Mouse (Mus musculus) thymus, postnatal 4 days (tissue): ENCODE results near the gene Ercc2.
A peak's percentile ranks its signal among the peaks of the same experiment; 100 is the strongest.

Experiments
- DNase-seq: peaks from one replicate; pipeline ENCODE4 v3.0.0; 2021

Ercc2 gene

GRCm38 (mm10) chr7:19409753-19410152 lies 27.9 kb downstream of the Ercc2 start:
- no peak for DNase-seq

GRCm38 (mm10) chr7:19410766-19411344 lies 29.0 kb downstream of the Ercc2 start:
- no peak for DNase-seq

- no peak for DNase-seq
These were observed 30.0 kb downstream of the Ercc2 start for GRCm38 (mm10) chr7:19411783-19412182.

GRCm38 (mm10) chr7:19413525-19413924 lies 31.7 kb downstream of the Ercc2 start:
- DNase-seq: no peak

DNA sequence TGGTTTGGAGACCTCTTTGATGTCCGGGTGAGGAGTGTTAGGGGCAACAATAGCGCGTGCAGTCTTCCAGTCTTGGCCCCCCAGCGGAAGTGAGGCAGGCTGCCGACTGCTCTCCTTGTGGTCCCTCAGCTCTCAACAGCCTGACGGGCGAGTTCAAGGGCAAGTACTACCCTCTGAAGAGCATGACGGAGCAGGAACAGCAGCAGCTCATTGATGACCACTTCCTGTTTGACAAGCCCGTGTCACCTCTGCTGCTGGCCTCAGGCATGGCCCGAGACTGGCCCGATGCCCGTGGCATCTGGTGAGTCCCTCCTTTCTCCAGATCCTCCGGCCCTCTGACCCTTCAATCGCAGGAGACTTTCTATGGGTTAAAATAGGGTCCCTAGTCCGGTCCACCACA lies 34.8 kb downstream of the Ercc2 start:
- DNase-seq: peak; percentile 38

GRCm38 (mm10) chr7:19420121-19420520 lies 38.3 kb downstream of the Ercc2 start:
- DNase-seq: peak; percentile 53

DNA sequence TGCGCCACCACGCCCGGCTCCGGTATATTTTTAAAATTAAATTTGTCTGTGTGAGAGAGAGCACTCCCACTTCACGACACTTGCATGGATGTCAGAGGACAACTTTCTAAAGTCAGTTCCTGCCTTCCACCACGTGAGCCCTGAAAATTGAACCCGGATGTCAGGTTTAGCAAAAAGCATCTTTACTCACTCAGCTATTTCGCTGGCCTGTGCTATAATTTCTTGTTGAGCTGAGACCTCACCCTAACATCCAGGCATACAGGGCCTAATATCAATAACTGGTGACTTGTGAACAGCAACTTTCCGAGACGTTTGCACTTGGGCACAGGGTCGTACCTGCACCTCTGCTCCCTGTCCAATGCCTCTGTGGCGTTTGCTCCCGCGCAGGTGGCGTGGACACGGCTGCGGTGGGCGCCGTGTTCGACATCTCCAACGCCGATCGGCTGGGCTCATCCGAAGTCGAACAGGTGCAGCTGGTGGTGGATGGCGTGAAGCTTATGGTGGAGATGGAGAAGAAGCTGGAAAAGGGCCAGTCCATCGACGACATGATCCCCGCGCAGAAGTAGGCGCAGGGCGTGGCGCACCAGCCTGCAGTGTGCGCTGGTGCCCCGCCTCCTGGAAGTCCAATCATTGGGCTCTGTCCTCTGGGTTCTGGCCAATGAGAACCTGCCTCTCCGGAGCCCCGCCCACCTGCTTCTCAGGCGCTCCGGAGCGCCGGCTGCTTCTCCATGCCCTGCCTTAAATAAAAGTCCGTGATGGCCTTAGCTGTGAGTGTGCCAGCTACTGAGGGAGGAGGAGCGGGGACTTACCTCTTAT lies 39.2 kb downstream of the Ercc2 start:
- peak; percentile 94 for DNase-seq

- DNase-seq: no peak
These were observed 41.3 kb downstream of the Ercc2 start for GRCm38 (mm10) chr7:19423083-19423482.

DNA sequence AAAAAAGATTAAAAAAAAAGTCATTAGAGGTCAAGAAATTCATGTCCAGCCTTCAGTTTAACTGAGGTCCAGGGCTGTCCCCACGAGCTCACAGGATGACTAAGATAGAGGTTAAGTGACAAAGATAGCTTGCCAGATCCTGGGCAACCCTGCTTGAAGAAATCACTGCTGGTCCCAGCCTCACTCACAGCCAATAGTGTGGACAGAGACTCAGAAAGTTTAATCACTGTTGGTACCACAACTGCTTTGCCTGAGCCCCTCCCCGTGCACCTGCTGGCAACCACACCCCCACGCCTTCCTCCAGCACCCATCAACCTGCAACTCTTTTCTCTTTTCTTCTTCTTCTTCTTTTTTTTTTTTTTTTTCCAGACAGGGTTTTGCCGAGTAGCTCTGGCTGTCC lies 42.2 kb downstream of the Ercc2 start:
- no peak for DNase-seq

DNA sequence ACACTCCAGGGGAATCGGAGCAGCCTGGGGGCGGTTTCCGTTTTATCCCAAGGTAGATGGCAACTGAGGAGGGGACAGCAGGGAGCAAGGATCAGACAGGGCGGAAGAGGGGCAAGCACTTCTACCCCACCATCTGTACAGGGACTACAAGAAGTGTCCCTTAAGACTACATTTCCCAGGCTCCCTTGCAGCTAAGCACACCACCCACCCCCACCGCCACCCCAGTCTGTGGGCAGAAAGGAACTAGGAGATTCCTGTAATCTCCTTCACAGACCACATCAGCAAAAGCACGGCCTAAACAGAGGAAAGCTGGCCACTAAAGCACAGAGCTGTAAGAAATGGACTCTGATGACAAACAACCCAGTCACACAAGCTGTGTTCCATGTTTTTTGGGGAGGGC lies 44.5 kb downstream of the Ercc2 start:
- no peak for DNase-seq

GRCm38 (mm10) chr7:19426888-19427287 lies 45.1 kb downstream of the Ercc2 start:
- DNase-seq: no peak

DNA sequence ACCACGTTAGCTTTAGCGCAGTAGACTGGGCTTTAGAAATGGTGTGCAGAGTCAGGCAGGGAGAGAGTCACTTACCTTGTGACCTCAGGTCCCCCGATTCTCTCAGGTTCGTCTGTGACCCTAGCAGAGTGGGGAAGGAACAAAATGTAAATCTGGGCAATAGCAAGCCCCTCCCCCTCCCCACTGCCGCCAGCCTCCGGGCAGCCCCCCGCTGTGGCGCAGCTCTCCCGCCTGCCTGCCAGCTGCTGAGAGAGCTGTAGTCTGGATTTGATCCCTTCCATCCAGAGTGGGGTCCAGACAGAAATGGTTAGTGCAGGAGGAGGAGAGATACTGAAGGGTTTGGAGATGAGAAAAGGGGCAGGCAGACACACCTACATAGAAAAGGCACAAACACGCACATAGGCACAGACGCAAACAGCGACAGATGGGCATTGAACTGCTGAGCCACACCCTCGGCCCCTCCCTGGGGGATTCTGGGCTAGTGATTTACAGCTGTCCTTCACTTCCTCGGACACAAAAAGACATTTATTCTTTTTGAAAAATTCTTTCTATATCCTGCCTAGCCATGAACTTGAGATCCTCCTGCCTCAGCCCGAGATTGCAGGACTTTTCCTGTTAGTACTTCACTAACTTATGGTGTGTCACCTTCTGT lies 46.3 kb downstream of the Ercc2 start:
- no peak for DNase-seq

GRCm38 (mm10) chr7:19429726-19430125 lies 47.9 kb downstream of the Ercc2 start:
- peak; percentile 42 for DNase-seq

DNA sequence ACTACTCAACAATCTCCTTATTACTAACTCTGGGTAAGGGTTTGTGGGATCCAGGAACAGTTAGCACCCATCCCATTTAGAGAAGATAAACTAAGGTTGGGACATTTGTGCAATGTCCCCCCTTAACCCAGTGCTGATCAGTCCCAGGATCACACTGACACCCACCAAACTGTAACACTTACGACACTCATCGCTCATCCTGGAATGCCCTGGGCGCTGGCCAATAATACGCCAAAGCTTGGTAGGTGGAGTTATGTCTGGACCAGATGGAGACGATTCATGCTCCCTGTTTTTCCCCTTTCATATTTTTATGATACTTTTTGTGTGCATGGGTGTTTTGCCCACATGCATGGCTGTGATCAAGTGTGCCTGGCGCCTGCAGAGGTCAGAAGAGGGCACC lies 48.6 kb downstream of the Ercc2 start:
- DNase-seq: no peak

- peak; percentile 44 for DNase-seq
These were observed 50.7 kb downstream of the Ercc2 start for GRCm38 (mm10) chr7:19432475-19432874.

- DNase-seq: no peak
These were observed 54.5 kb downstream of the Ercc2 start for GRCm38 (mm10) chr7:19436276-19436675.

DNA sequence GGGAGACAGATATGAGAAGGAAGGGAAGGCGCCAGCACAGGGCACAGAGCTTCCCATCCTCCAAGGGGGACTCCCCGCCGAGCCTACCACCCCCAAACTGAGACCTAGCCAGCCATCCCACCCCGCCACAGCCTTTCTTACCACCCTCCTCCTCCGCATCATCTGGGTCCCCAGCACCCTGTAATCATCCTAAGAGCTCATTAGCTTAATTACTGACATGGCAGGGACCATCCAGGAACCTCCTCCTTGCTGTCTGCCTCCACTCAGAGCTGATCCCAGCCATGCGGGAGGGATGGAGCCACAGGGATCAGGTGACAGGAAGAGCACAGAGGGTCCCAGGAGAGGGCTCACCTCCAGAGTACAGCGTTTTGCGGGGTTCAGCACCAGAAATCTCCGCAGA lies 55.2 kb downstream of the Ercc2 start:
- DNase-seq: no peak

GRCm38 (mm10) chr7:19441448-19442091 lies 59.8 kb downstream of the Ercc2 start:
- no peak for DNase-seq

DNA sequence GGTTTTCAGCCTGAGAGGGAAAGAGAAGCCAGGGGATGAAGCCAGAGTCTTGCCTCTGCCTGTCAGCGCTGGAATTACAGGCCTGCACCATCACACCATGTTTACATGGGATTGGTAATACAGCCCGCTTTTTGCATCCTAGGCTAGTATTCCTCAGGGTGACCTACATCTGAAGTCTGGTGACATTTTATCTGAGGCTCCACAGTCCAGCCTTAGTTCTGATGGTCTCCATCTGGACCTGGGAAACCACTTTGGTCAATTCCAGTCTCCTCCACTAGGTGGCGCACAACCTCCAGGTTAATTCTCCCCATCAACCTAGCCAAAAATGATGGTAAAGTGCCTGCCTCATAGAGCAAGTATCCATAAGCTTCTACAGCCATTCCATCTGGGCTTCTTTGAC lies 61.5 kb downstream of the Ercc2 start:
- DNase-seq: peak; percentile 88

- no peak for DNase-seq
These were observed 63.0 kb downstream of the Ercc2 start for GRCm38 (mm10) chr7:19444801-19445200.
